Mouse (Mus musculus) embryonic facial prominence, embryonic 15.5 days (tissue): ENCODE data around the gene Tigd4. TPM values are rescaled to one million over a fixed set of nuclear protein-coding genes. Genes with fewer than 3 reads are reported as not detected.

ENCODE experiments used
- ATAC-seq: fragments of 200-750 bp; cut with Nextera tagmentation; 2 replicates; pipeline ENCODE4 v1.8.0; 2017; ENCODE audit warnings: low read depth, moderate TSS enrichment; ENCODE audit not compliant: insufficient number of reproducible peaks, low FRiP score, low TSS enrichment
- H3K27ac ChIP-seq: fragments of 300-500 bp; sonication (generic); replicated peaks from 2 replicates; pipeline ENCODE4 v1.5.1; 2015; ENCODE audit warnings: mild to moderate bottlenecking, inconsistent platforms
- H3K27me3 ChIP-seq: fragments of 300-500 bp; sonication (generic); 2 replicates; pipeline ENCODE4 v1.6.1; 2015; ENCODE audit warnings: inconsistent platforms
- H3K36me3 ChIP-seq: fragments of 300-500 bp; sonication (generic); 2 replicates; pipeline ENCODE4 v1.6.1; 2015; ENCODE audit warnings: mild to moderate bottlenecking, inconsistent platforms
- H3K4me1 ChIP-seq: fragments of 300-500 bp; sonication (generic); 2 replicates; pipeline ENCODE4 v1.6.1; 2015; ENCODE audit warnings: inconsistent platforms
- H3K4me2 ChIP-seq: fragments of 300-500 bp; sonication (generic); replicated peaks from 2 replicates; pipeline ENCODE4 v1.6.1; 2015; ENCODE audit warnings: mild to moderate bottlenecking, inconsistent platforms
- H3K4me3 ChIP-seq: fragments of 300-500 bp; sonication (generic); replicated peaks from 2 replicates; pipeline ENCODE4 v1.5.1; 2015; ENCODE audit warnings: mild to moderate bottlenecking, inconsistent platforms
- H3K9ac ChIP-seq: fragments of 300-500 bp; sonication (generic); 2 replicates; pipeline ENCODE4 v1.6.1; 2015; ENCODE audit warnings: inconsistent platforms
- H3K9me3 ChIP-seq: fragments of 300-500 bp; sonication (generic); replicated peaks from 2 replicates; pipeline ENCODE4 v1.6.1; 2016; ENCODE audit warnings: inconsistent platforms
- WGBS: fragments of 180-500 bp; shearing (Covaris S2); methylation state at CpG from one replicate; pipeline ENCODE4 v1.1.7; 2015; 5-methylcytosine and 5-hydroxymethylcytosine counted together
- polyA plus RNA-seq: library from polyadenylated mRNA; unstranded; fragments of >200 nt; fragmentation: Nextera tagmentation; extraction: Ambion mirVana; gene quantifications from 2 replicates; pipeline ENCODE4 v1.2.1, GENCODE M21; 2015

Gene Tigd4
- polyA plus RNA-seq, 1 experiment from 2014 or later: 1.5 TPM

DNA sequence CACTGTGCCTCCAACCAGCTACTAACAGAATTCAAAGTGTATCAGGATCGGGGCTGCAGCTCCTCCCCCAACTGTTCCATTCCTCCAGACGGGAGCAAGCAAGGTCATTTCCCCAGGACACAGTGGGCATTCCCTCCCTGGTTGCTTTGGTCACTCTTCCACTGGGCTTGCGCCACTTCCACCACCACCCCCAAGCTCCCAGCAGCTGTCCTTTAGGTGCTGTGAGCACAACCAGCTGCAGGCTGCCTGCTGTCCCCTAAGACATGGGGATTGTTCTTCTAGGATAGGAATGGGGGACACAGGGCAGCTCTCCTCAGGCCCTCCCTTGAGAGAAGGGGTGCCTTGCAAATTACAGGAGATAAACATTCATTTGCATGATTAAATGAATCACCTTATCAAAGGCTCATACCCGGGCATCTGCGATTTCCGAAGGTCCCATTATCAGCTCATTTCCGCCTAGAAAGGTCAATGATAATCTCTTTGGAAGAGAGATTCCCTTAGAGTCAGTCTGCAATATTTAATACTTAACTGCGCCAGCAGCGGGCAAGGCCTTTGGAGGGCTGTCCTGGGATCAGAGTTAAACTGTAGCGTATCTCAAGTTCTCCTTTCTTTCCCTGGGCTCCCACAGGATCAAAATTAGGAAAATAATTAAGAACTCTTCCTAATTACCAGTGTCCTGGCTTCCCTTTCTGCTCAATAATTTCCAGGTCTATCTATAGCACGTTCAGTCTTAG, 46.6 kb downstream of the Tigd4 start:
- Histone ChIP-seq H3K27ac (no peak overlapping the region), H3K4me1 (peaks cover 4% of the 10 kb centered on the region; the same call in 1 of the 2 replicates), H3K4me2 (no peak overlapping the region), H3K27me3 (no peaks in the 10 kb centered on the region), H3K9ac (no peak overlapping the region), H3K4me3 (no peak overlapping the region), H3K9me3 (no peaks in the 10 kb centered on the region), H3K36me3 (no peaks in the 10 kb centered on the region)
- WGBS: 54% methylated on average over 11 of the region's 11 CpGs
- ATAC-seq: no peak

DNA sequence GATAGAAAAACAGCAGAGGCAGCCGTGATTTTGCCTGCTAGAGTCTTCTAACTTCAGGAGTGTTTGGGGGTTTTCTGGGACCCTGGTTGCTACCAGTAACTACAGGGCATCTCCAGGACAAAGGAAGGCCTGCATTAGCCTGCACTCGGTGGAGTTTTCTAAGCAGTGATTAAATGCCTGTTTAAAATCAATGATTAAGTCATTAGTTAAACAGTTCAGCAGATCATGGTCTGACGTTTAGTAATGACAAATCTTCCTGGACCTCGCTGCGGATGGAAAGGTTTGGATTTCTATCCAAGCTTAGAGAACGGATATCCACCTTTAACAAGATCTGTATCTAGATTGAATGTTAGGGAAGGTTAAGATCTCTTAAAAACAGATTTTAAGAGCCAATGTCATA, 47.2 kb downstream of the Tigd4 start:
- Histone ChIP-seq H3K27ac (no peak overlapping the region), H3K4me1 (peaks cover 8% of the 10 kb centered on the region; the same call in 1 of the 2 replicates), H3K36me3 (no peaks in the 10 kb centered on the region), H3K4me2 (no peak overlapping the region), H3K4me3 (no peak overlapping the region), H3K9ac (no peak overlapping the region), H3K27me3 (no peaks in the 10 kb centered on the region), H3K9me3 (no peaks in the 10 kb centered on the region)
- 63% methylated on average over 6 of the region's 6 CpGs for WGBS
- ATAC-seq: no peak

DNA sequence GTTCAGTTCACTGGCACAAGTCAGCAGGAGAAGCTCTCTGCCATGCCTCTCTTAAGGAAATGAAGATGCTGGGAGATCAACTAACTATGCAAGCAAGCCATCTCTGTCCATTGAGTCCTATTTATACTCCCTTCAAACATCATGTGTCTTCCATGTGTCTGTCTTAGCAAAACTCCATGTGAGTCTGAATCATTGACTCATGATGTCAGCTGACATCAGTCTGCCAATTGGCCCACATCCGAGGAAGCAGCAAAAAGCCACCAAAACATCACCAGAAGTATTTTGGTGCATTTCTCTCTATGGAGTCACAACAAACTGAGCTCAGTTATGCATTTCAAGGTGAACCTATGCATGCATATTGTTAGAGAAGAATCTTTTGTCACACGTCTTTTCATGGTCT, 48.0 kb downstream of the Tigd4 start:
- 74% methylated on average over 2 of the region's 2 CpGs for WGBS
- ATAC-seq: no peak
- Histone ChIP-seq H3K4me2 (no peak overlapping the region), H3K27me3 (no peaks in the 10 kb centered on the region), H3K4me1 (peaks cover 10% of the 10 kb centered on the region; the same call in 1 of the 2 replicates), H3K27ac (no peak overlapping the region), H3K4me3 (no peak overlapping the region), H3K9ac (no peak overlapping the region), H3K36me3 (no peaks in the 10 kb centered on the region), H3K9me3 (no peaks in the 10 kb centered on the region)

DNA sequence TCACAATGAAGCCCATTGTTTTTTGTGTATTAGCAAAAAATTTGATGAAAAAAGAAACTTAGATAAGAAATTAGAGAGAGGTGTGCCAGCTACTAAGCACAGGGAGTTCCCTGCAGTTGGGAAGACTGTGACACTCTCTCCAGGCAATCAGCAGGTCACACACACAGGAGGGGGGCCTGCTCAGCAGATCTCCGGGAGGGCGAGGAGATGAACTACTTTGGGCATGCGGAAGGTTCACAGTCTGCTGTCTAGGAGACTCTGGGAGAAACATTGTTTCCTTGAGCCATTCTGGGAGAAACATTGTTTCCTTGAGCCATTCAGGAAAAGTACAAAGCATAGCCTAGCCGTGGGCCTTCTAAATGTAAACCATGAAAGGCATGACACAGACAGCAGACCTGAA, 49.6 kb downstream of the Tigd4 start:
- no peak overlapping the region for H3K4me3 ChIP-seq
- no peak overlapping the region for H3K27ac ChIP-seq
- H3K4me2 ChIP-seq: no peak overlapping the region
- ATAC-seq: no peak
- 68% methylated on average over 4 of the region's 4 CpGs for WGBS
- no peaks in the 10 kb centered on the region for H3K9me3 ChIP-seq
- peaks cover 12% of the 10 kb centered on the region; the same call in 1 of the 2 replicates for H3K4me1 ChIP-seq
- H3K36me3 ChIP-seq: no peaks in the 10 kb centered on the region
- H3K27me3 ChIP-seq: no peaks in the 10 kb centered on the region
- no peak overlapping the region for H3K9ac ChIP-seq

DNA sequence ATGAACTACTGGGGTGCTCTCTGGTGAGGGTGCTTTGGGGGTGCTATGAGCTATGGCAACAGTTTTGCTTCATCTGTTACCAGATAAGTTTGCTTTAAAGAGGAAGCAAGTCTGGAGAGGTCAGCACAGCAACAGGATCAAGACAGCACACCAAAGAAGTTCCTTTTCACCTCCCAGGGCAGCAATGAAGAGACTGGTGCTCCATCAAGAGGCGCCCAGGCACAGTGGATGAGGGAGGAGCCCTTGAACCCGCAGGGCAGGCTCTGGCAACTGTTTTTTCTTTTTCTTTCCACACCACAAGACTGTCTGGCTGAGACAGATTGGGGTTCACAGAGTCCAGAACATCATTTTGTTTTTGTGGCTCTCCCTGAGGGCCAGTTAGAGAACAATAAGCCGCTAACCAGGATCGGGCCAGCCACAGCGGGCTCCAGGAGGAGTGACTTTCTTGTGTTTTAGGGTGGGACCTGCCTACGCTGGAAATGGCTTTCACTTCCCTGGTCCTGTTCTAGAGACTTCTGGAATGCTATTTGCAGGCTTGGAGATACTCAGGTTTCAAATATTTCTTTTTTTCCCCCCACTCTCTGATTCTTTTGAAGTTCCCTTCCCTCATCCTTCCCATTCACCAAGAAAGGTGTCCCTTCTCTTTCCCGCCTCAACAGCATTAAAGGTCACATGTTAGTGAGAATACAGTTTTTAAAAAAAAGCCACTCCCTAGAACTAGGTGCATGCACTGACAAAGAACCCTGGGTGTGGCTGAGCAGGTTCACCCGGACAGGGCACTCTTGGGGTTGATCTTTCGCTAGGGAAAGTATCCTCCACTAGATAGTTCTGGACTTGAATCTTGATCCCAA, 52.0 kb downstream of the Tigd4 start:
- Histone ChIP-seq H3K4me2 (no peak overlapping the region), H3K27ac (peak overlapping the region; percentile 51; the same call in 1 of the 2 replicates), H3K9me3 (no peaks in the 10 kb centered on the region), H3K36me3 (no peaks in the 10 kb centered on the region), H3K9ac (no peak overlapping the region), H3K4me1 (0 out of 2 replicates have a peak, but pooled peaks cover 11% of the 10 kb centered on the region), H3K4me3 (no peak overlapping the region), H3K27me3 (no peaks in the 10 kb centered on the region)
- no peak for ATAC-seq
- WGBS: 66% methylated on average over 9 of the region's 9 CpGs

DNA sequence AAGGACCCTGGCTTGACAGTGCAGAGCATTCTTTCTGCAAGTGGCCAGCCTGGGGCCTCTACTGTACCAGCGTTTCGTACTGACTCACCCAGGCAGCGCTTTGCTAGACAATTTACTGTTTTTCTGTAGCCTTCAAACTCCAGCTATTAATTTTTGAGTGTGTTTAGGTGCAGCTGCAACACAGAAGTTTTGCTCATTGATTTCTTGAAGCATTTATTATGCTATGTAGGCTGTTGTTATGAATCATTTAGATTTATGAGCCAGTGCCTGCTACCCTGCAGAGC, 52.6 kb downstream of the Tigd4 start:
- 0 out of 2 replicates have a peak, but pooled peaks cover 11% of the 10 kb centered on the region for H3K4me1 ChIP-seq
- no peak overlapping the region for H3K9ac ChIP-seq
- H3K9me3 ChIP-seq: no peaks in the 10 kb centered on the region
- no peaks in the 10 kb centered on the region for H3K27me3 ChIP-seq
- no peaks in the 10 kb centered on the region for H3K36me3 ChIP-seq
- H3K4me3 ChIP-seq: no peak overlapping the region
- 74% methylated on average over 3 of the region's 3 CpGs for WGBS
- no peak overlapping the region for H3K4me2 ChIP-seq
- ATAC-seq: no peak
- 0 out of 2 replicates have a peak overlapping the region, but pooled peaks have one; percentile 51 for H3K27ac ChIP-seq

DNA sequence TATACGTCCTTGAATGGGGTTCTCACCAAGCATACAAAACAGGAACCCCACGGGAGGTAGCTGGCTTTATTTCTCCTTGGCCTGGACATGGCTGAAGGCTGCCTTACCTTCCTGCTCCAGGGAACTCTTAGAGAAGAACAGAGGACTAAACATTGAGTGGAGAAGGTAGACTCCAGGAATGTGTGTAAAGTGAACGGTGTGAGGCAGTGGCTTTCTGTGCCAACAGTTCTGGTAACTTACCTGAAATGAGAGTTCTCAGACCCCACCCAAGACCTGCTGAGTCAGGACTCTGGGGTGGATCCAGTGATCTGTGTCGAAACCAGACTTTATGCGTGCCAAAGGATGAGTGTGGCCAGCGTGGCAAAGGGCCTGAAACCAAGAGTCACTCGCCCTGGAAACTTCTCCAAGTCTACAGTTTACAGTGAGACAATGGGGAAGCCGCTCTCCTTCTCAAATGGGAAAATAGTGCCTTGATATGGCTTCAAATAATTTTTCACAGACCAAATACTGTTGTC, 53.0 kb downstream of the Tigd4 start:
- Histone ChIP-seq H3K4me2 (no peak overlapping the region), H3K27me3 (no peaks in the 10 kb centered on the region), H3K4me1 (0 out of 2 replicates have a peak, but pooled peaks cover 11% of the 10 kb centered on the region), H3K9ac (no peak overlapping the region), H3K9me3 (no peaks in the 10 kb centered on the region), H3K4me3 (no peak overlapping the region), H3K27ac (0 out of 2 replicates have a peak overlapping the region, but pooled peaks have one; percentile 35), H3K36me3 (no peaks in the 10 kb centered on the region)
- 75% methylated on average over 8 of the region's 8 CpGs for WGBS
- no peak for ATAC-seq

Other genes starting within 250 kb of the Tigd4 start
- 10.8 and 11.4 TPM in 2 replicates for gene Fhdc1, start 113.1 kb upstream of the Tigd4 start, polyA plus RNA-seq
- 50.6 and 50.7 TPM in 2 replicates for gene Arfip1, start 10.9 kb upstream of the Tigd4 start, polyA plus RNA-seq
- gene Tmem154, start 72.6 kb downstream of the Tigd4 start, polyA plus RNA-seq: 9.1 and 11.1 TPM in 2 replicates
- 14.6 and 17.9 TPM in 2 replicates for gene Fbxw7, start 221.7 kb downstream of the Tigd4 start, polyA plus RNA-seq